Mouse (Mus musculus): ENCODE measurements around the gene Otogl. TPM values are rescaled to one million over a fixed set of nuclear protein-coding genes. Genes with fewer than 3 reads are reported as not detected.

The Otogl gene
- polyA plus RNA-seq, 1 experiment from 2014 or later, result 0.25 TPM

- no peak overlapping the region for H3K9ac ChIP-seq
- no peaks in the 10 kb centered on the region for H3K9me3 ChIP-seq (ENCODE audit: low read depth, low read length)
- no peak overlapping the region for H3K27ac ChIP-seq (ENCODE audit: low read depth)
- ATAC-seq (ENCODE audit: insufficient read depth) (no peak), DNase-seq (no peak)
- no peak overlapping the region for H3K4me3 ChIP-seq (ENCODE audit: low read depth, low read length)
- no peaks in the 10 kb centered on the region for H3K36me3 ChIP-seq (ENCODE audit: insufficient read depth)
- no peak for TF ChIP-seq CTCF (IDR thresholded peaks at IDR 0.05; ENCODE audit: low read depth)
- 54% methylated on average over 2 of the region's 2 CpGs for WGBS
- H3K4me1 ChIP-seq (ENCODE audit: insufficient read depth), result no peaks in the 10 kb centered on the region
- no peaks in the 10 kb centered on the region for H3K27me3 ChIP-seq (ENCODE audit: insufficient read depth, low read length)
- no peak overlapping the region for H3K4me2 ChIP-seq
Observed at GRCm38 (mm10) chr10:107779548-107779947, 132.4 kb downstream of the Otogl start.

- DNase-seq (no peak), ATAC-seq (ENCODE audit: insufficient read depth) (no peak)
- Histone ChIP-seq H3K4me2 (no peak overlapping the region), H3K4me3 (ENCODE audit: low read depth, low read length) (no peak overlapping the region), H3K9ac (no peak overlapping the region), H3K27me3 (ENCODE audit: insufficient read depth, low read length) (no peaks in the 10 kb centered on the region), H3K9me3 (ENCODE audit: low read depth, low read length) (no peaks in the 10 kb centered on the region), H3K36me3 (ENCODE audit: insufficient read depth) (no peaks in the 10 kb centered on the region), H3K27ac (ENCODE audit: low read depth) (no peak overlapping the region), H3K4me1 (ENCODE audit: insufficient read depth) (no peaks in the 10 kb centered on the region)
- WGBS, result 77% methylated on average over 1 of the region's 1 CpGs
- no peak for TF ChIP-seq CTCF (IDR thresholded peaks at IDR 0.05; ENCODE audit: low read depth)
Observed at GRCm38 (mm10) chr10:107759624-107760023, 152.3 kb downstream of the Otogl start.

GRCm38 (mm10) chr10:107753471-107753870 lies 158.5 kb downstream of the Otogl start:
- WGBS, result 77% methylated on average over 3 of the region's 3 CpGs
- Histone ChIP-seq H3K27me3 (ENCODE audit: insufficient read depth, low read length) (no peaks in the 10 kb centered on the region), H3K4me3 (ENCODE audit: low read depth, low read length) (no peak overlapping the region), H3K27ac (ENCODE audit: low read depth) (no peak overlapping the region), H3K9me3 (ENCODE audit: low read depth, low read length) (no peaks in the 10 kb centered on the region), H3K4me2 (no peak overlapping the region), H3K4me1 (ENCODE audit: insufficient read depth) (no peaks in the 10 kb centered on the region), H3K36me3 (ENCODE audit: insufficient read depth) (no peaks in the 10 kb centered on the region), H3K9ac (no peak overlapping the region)
- ATAC-seq (ENCODE audit: insufficient read depth) (no peak), DNase-seq (no peak)
- TF ChIP-seq CTCF (IDR thresholded peaks at IDR 0.05; ENCODE audit: low read depth), result no peak

- ATAC-seq (ENCODE audit: insufficient read depth), result peak; percentile 77
- no peaks in the 10 kb centered on the region for H3K9me3 ChIP-seq (ENCODE audit: low read depth, low read length)
- H3K4me3 ChIP-seq (ENCODE audit: low read depth, low read length), result no peak overlapping the region
- 27% methylated on average over 15 of the region's 15 CpGs for WGBS
- no peaks in the 10 kb centered on the region for H3K27me3 ChIP-seq (ENCODE audit: insufficient read depth, low read length)
- no peak overlapping the region for H3K27ac ChIP-seq (ENCODE audit: low read depth)
- no peaks in the 10 kb centered on the region for H3K36me3 ChIP-seq (ENCODE audit: insufficient read depth)
- no peaks in the 10 kb centered on the region for H3K4me1 ChIP-seq (ENCODE audit: insufficient read depth)
- H3K4me2 ChIP-seq, result peak overlapping the region; percentile 13
- H3K9ac ChIP-seq, result no peak overlapping the region
- peak; percentile 43 for DNase-seq
- no peak for TF ChIP-seq CTCF (IDR thresholded peaks at IDR 0.05; ENCODE audit: low read depth)
Observed at GRCm38 (mm10) chr10:107752351-107753143, 159.4 kb downstream of the Otogl start.

GRCm38 (mm10) chr10:107751944-107752343 lies 160.0 kb downstream of the Otogl start:
- ATAC-seq (ENCODE audit: insufficient read depth), result peak; percentile 28; the same call in 1 of the 2 replicates
- DNase-seq, result no peak

GRCm38 (mm10) chr10:107747566-107747965 lies 164.4 kb downstream of the Otogl start:
- Histone ChIP-seq H3K27ac (ENCODE audit: low read depth) (no peak overlapping the region), H3K36me3 (ENCODE audit: insufficient read depth) (no peaks in the 10 kb centered on the region), H3K4me2 (no peak overlapping the region), H3K9me3 (ENCODE audit: low read depth, low read length) (no peaks in the 10 kb centered on the region), H3K9ac (no peak overlapping the region), H3K27me3 (ENCODE audit: insufficient read depth, low read length) (no peaks in the 10 kb centered on the region), H3K4me1 (ENCODE audit: insufficient read depth) (no peaks in the 10 kb centered on the region), H3K4me3 (ENCODE audit: low read depth, low read length) (no peak overlapping the region)
- WGBS, result 16% methylated on average over 5 of the region's 5 CpGs
- ATAC-seq (ENCODE audit: insufficient read depth) (no peak), DNase-seq (peak; percentile 83)
- TF ChIP-seq CTCF (IDR thresholded peaks at IDR 0.05; ENCODE audit: low read depth), result peak; percentile 76

More at GRCm38 (mm10) chr10:107751944-107752343, 160.0 kb downstream of the Otogl start:
- peak overlapping the region; percentile 13 for H3K4me2 ChIP-seq
- 25% methylated on average over 6 of the region's 6 CpGs for WGBS
- no peaks in the 10 kb centered on the region for H3K27me3 ChIP-seq (ENCODE audit: insufficient read depth, low read length)
- TF ChIP-seq CTCF (IDR thresholded peaks at IDR 0.05; ENCODE audit: low read depth), result no peak
- no peaks in the 10 kb centered on the region for H3K9me3 ChIP-seq (ENCODE audit: low read depth, low read length)
- H3K9ac ChIP-seq, result no peak overlapping the region
- H3K36me3 ChIP-seq (ENCODE audit: insufficient read depth), result no peaks in the 10 kb centered on the region
- no peak overlapping the region for H3K4me3 ChIP-seq (ENCODE audit: low read depth, low read length)
- H3K27ac ChIP-seq (ENCODE audit: low read depth), result no peak overlapping the region
- no peaks in the 10 kb centered on the region for H3K4me1 ChIP-seq (ENCODE audit: insufficient read depth)

- no peaks in the 10 kb centered on the region for H3K36me3 ChIP-seq (ENCODE audit: insufficient read depth)
- H3K9ac ChIP-seq, result no peak overlapping the region
- ATAC-seq (ENCODE audit: insufficient read depth) (peak; percentile 75; the same call in 1 of the 2 replicates), DNase-seq (peak; percentile 16)
- H3K27me3 ChIP-seq (ENCODE audit: insufficient read depth, low read length), result no peaks in the 10 kb centered on the region
- 7% methylated on average over 9 of the region's 9 CpGs for WGBS
- TF ChIP-seq CTCF (IDR thresholded peaks at IDR 0.05; ENCODE audit: low read depth), result no peak
- no peak overlapping the region for H3K27ac ChIP-seq (ENCODE audit: low read depth)
- peak overlapping the region; percentile 45 for H3K4me2 ChIP-seq
- H3K4me3 ChIP-seq (ENCODE audit: low read depth, low read length), result no peak overlapping the region; the same call in 1 of the 2 replicates
- no peaks in the 10 kb centered on the region for H3K9me3 ChIP-seq (ENCODE audit: low read depth, low read length)
- H3K4me1 ChIP-seq (ENCODE audit: insufficient read depth), result no peaks in the 10 kb centered on the region
Observed at GRCm38 (mm10) chr10:107746717-107747116, 165.2 kb downstream of the Otogl start.
